Mouse (Mus musculus) heart, postnatal 0 days (tissue): ENCODE data around the gene Tgds. TPM values are rescaled to one million over a fixed set of nuclear protein-coding genes. Genes with fewer than 3 reads are reported as not detected.

Experiments used
- ATAC-seq: fragments of 200-750 bp; cut with Nextera tagmentation; 2 replicates; pipeline ENCODE4 v1.8.0; 2017; ENCODE audit warnings: low read depth, moderate number of reproducible peaks, moderate library complexity; ENCODE audit not compliant: insufficient read depth
- DNase-seq: peaks from one replicate; pipeline ENCODE4 v3.0.0-alpha.2; 2016; ENCODE audit warnings: low spot score
- H3K27ac ChIP-seq: fragments of 300-500 bp; sonication (generic); 2 replicates; pipeline ENCODE4 v1.5.1; 2014; ENCODE audit warnings: low read depth, mild to moderate bottlenecking
- H3K27me3 ChIP-seq: fragments of 300-500 bp; sonication (generic); 2 replicates; pipeline ENCODE4 v1.6.1; 2014; ENCODE audit warnings: low read length, mixed read lengths; ENCODE audit not compliant: control insufficient read depth, insufficient read depth
- H3K36me3 ChIP-seq: fragments of 300-500 bp; sonication (generic); replicated peaks from 2 replicates; pipeline ENCODE4 v1.6.1; 2014; ENCODE audit warnings: low read length, mixed read lengths; ENCODE audit not compliant: control insufficient read depth, insufficient read depth
- H3K4me1 ChIP-seq: fragments of 300-500 bp; sonication (generic); 2 replicates; pipeline ENCODE4 v1.6.1; 2014; ENCODE audit warnings: antibody characterized with exemption; ENCODE audit not compliant: control insufficient read depth, insufficient read depth
- H3K4me2 ChIP-seq: fragments of 300-500 bp; sonication (generic); 2 replicates; pipeline ENCODE4 v1.6.1; 2014; ENCODE audit warnings: low read depth, mild to moderate bottlenecking, low read length, moderate library complexity
- H3K4me3 ChIP-seq: fragments of 300-500 bp; sonication (generic); 2 replicates; pipeline ENCODE4 v1.5.1; 2014; ENCODE audit warnings: low read depth, low read length
- H3K9ac ChIP-seq: fragments of 300-500 bp; sonication (generic); replicated peaks from 2 replicates; pipeline ENCODE4 v1.6.1; 2014; ENCODE audit warnings: low read depth, low read length, mixed read lengths
- H3K9me3 ChIP-seq: fragments of 300-500 bp; sonication (generic); replicated peaks from 2 replicates; pipeline ENCODE4 v1.6.1; 2016; ENCODE audit warnings: low read length; ENCODE audit not compliant: control insufficient read depth
- CTCF ChIP-seq: IDR thresholded peaks from 2 replicates; pipeline ENCODE4 v1.5.1; 2016; ENCODE audit warnings: antibody characterized with exemption, control low read depth, low read depth
- EP300 ChIP-seq: IDR thresholded peaks from 2 replicates; pipeline ENCODE4 v1.6.1; 2016; ENCODE audit warnings: antibody characterized with exemption, low read depth
- WGBS: fragments of 180-500 bp; shearing (Covaris S2); extraction: QIAGEN DNeasy Blood & Tissue Kit; methylation state at CpG from one replicate; pipeline ENCODE4 v1.1.7; 2014; 5-methylcytosine and 5-hydroxymethylcytosine counted together
- polyA plus RNA-seq: library from polyadenylated mRNA; unstranded; fragments of >200 nt; fragmentation: Nextera tagmentation; extraction: Ambion mirVana; gene quantifications from 2 replicates; pipeline ENCODE4 v1.2.1, GENCODE M21; 2015
- total RNA-seq: library from RNA; depleted of rRNA; stranded (reverse); fragments of >200 nt; gene quantifications from 2 replicates; pipeline ENCODE4 v1.2.3, GENCODE M21; 2014; ENCODE audit warnings: low replicate concordance

Tgds gene
- total and polyA plus RNA-seq, 2 experiments from 2014 or later: 15.8 to 28.4 TPM

GRCm38 (mm10) chr14:118089806-118090392, 42.7 kb downstream of the Tgds start:
- Histone ChIP-seq H3K4me3 (peak overlapping the region; percentile 56), H3K4me2 (peak overlapping the region; percentile 71), H3K27me3 (no peaks in the 10 kb centered on the region), H3K4me1 (no peaks in the 10 kb centered on the region), H3K27ac (no peak overlapping the region), H3K36me3 (no peaks in the 10 kb centered on the region), H3K9me3 (no peaks in the 10 kb centered on the region), H3K9ac (peak overlapping the region; percentile 51)
- peak; percentile 10 for DNase-seq
- WGBS: 3% methylated on average over 18 of the region's 18 CpGs
- no peak for ATAC-seq
- no peak for TF ChIP-seq EP300
- no peak for TF ChIP-seq CTCF

- ATAC-seq: peak; percentile 85
- no peaks in the 10 kb centered on the region for H3K27me3 ChIP-seq
- H3K9ac ChIP-seq: peak overlapping the region; percentile 51
- TF ChIP-seq CTCF (no peak), EP300 (no peak)
- peak overlapping the region; percentile 83 for H3K27ac ChIP-seq
- no peaks in the 10 kb centered on the region for H3K9me3 ChIP-seq
- H3K4me3 ChIP-seq: peak overlapping the region; percentile 56
- H3K36me3 ChIP-seq: no peaks in the 10 kb centered on the region
- peak; percentile 78 for DNase-seq
- H3K4me1 ChIP-seq: no peaks in the 10 kb centered on the region
- peak overlapping the region; percentile 71 for H3K4me2 ChIP-seq
- WGBS: under 1% methylated on average over 44 of the region's 44 CpGs
These were observed 43.2 kb downstream of the Tgds start for GRCm38 (mm10) chr14:118089215-118089805.

GRCm38 (mm10) chr14:118088437-118089207, 43.9 kb downstream of the Tgds start:
- DNase-seq (peak; percentile 11), ATAC-seq (peak; percentile 66)
- Histone ChIP-seq H3K36me3 (no peaks in the 10 kb centered on the region), H3K27me3 (no peaks in the 10 kb centered on the region), H3K9me3 (no peaks in the 10 kb centered on the region), H3K4me1 (no peaks in the 10 kb centered on the region), H3K4me3 (peak overlapping the region; percentile 56), H3K27ac (peak overlapping the region; percentile 83), H3K4me2 (peak overlapping the region; percentile 71), H3K9ac (peak overlapping the region; percentile 51)
- WGBS: 8% methylated on average over 22 of the region's 22 CpGs
- TF ChIP-seq EP300 (no peak), CTCF (no peak)

- Histone ChIP-seq H3K4me2 (no peak overlapping the region), H3K9ac (no peak overlapping the region), H3K9me3 (no peaks in the 10 kb centered on the region), H3K4me1 (no peaks in the 10 kb centered on the region), H3K36me3 (no peaks in the 10 kb centered on the region), H3K27me3 (peaks cover 3% of the 10 kb centered on the region; the same call in 1 of the 2 replicates), H3K27ac (no peak overlapping the region), H3K4me3 (no peak overlapping the region)
- TF ChIP-seq CTCF: no peak
- no peak for TF ChIP-seq EP300
- no peak for DNase-seq
- no peak for ATAC-seq
- WGBS: 34% methylated on average over 5 of the region's 5 CpGs
These were observed 46.1 kb downstream of the Tgds start for GRCm38 (mm10) chr14:118086271-118087035.

- H3K4me1 ChIP-seq: 0 out of 2 replicates have a peak, but pooled peaks cover 5% of the 10 kb centered on the region
- no peak overlapping the region for H3K9ac ChIP-seq
- no peak for TF ChIP-seq EP300
- no peak for TF ChIP-seq CTCF
- H3K27me3 ChIP-seq: peaks cover 3% of the 10 kb centered on the region; the same call in 1 of the 2 replicates
- no peak overlapping the region for H3K4me3 ChIP-seq
- H3K36me3 ChIP-seq: no peaks in the 10 kb centered on the region
- WGBS: 94% methylated on average over 6 of the region's 6 CpGs
- no peak overlapping the region for H3K27ac ChIP-seq
- no peak for DNase-seq
- ATAC-seq: no peak
- no peaks in the 10 kb centered on the region for H3K9me3 ChIP-seq
- H3K4me2 ChIP-seq: no peak overlapping the region
These were observed 48.7 kb downstream of the Tgds start for GRCm38 (mm10) chr14:118083851-118084250.
